Mouse (Mus musculus) left cerebral cortex, postnatal 10 days (tissue): ENCODE results near the gene Ifna14. TPM values are rescaled to one million over a fixed set of nuclear protein-coding genes. Genes with fewer than 3 reads are reported as not detected.
A peak's percentile ranks its signal among the peaks of the same experiment; 100 is the strongest.
"Not testable (repeated sequence)": the region's sequence is repeated elsewhere in the genome, so short reads cannot be mapped to it uniquely, and the experiment has no call there.

Source experiments
- DNase-seq, 2 experiments: peaks; one replicate each; pipeline ENCODE4 v3.0.0; 2021 to 2022; ENCODE audit warnings: low spot score in 2 of 2, mixed read lengths in 1 of 2; ENCODE audit errors: extremely low spot score in 1 of 2
- intact Hi-C: fragments of 180-260 bp; cut with DNase I; formaldehyde crosslinking; loops from one replicate; pipeline ENCODE4 v1.15.1; 2025
- total RNA-seq, 2 experiments: library from RNA; stranded (reverse); gene quantifications; 2 replicates each; pipeline ENCODE4 v1.2.3; 2021

Gene Ifna14
- not detected for total RNA-seq

- no peak for DNase-seq
- intact Hi-C loops: no loop called here
These were observed at the start of gene Ifna14 for GRCm38 (mm10) chr4:88571698-88572097. Gene Ifna14 (minus strand): TSS chr4:88571798.

GRCm38 (mm10) chr4:88603276-88603675 is 31.7 kb upstream of the Ifna14 start, which contains the start of gene Ifna12:
Gene Ifna12 (minus strand): TSS chr4:88603376.
- no peak for DNase-seq
- intact Hi-C loops: no loop called here

GRCm38 (mm10) chr4:88592285-88592684 is 20.7 kb upstream of the Ifna14 start, which contains the start of gene Ifna9:
Gene Ifna9 (minus strand): TSS chr4:88592385.
- no peak for DNase-seq
- intact Hi-C loops: no loop called here

GRCm38 (mm10) chr4:88561791-88562190 is 9.8 kb downstream of the Ifna14 start:
- no peak for DNase-seq
- intact Hi-C loops: no loop called here

GRCm38 (mm10) chr4:88558145-88558544 is 13.5 kb downstream of the Ifna14 start, which contains the start of gene Ifna15:
Gene Ifna15 (minus strand): TSS chr4:88558245.
- DNase-seq, intact Hi-C loops: not testable (repeated sequence)

GRCm38 (mm10) chr4:88550161-88550945 is 21.2 kb downstream of the Ifna14 start:
- intact Hi-C loops: no loop called here
- peak; percentile 40 to 76 for DNase-seq

GRCm38 (mm10) chr4:88547986-88548385 is 23.6 kb downstream of the Ifna14 start:
- intact Hi-C loops: loop anchor here (10.0 kb wide), 1 partner anchor 513 kb away; the partner anchor contains the start of gene Mllt3
- DNase-seq: no peak

GRCm38 (mm10) chr4:88543649-88544234 is 27.9 kb downstream of the Ifna14 start:
- intact Hi-C loops: loop anchor here (5.0 to 10.0 kb wide), 2 partner anchors 509 to 1176 kb away; partner anchors contain the start of gene Mllt3
- peak in 1 of 2 experiments; percentile 79 for DNase-seq

- no peak for DNase-seq
- intact Hi-C loops: no loop called here
These were observed 34.3 kb downstream of the Ifna14 start for GRCm38 (mm10) chr4:88537328-88537727.

GRCm38 (mm10) chr4:88536640-88537039 is 35.0 kb downstream of the Ifna14 start:
- DNase-seq: no peak
- intact Hi-C loops: no loop called here

GRCm38 (mm10) chr4:88535742-88536141 is 35.9 kb downstream of the Ifna14 start:
- intact Hi-C loops: no loop called here
- no peak for DNase-seq

- no peak for DNase-seq
- intact Hi-C loops: no loop called here
These were observed 36.7 kb downstream of the Ifna14 start for GRCm38 (mm10) chr4:88534903-88535302.

- intact Hi-C loops: no loop called here
- no peak for DNase-seq
These were observed 38.1 kb downstream of the Ifna14 start for GRCm38 (mm10) chr4:88533499-88533898.

- DNase-seq: no peak
- intact Hi-C loops: no loop called here
These were observed 40.7 kb downstream of the Ifna14 start for GRCm38 (mm10) chr4:88530892-88531291.

- DNase-seq: no peak
- intact Hi-C loops: no loop called here
These were observed 41.3 kb downstream of the Ifna14 start for GRCm38 (mm10) chr4:88530271-88530670.

GRCm38 (mm10) chr4:88526379-88527049 is 45.1 kb downstream of the Ifna14 start:
- no peak for DNase-seq
- intact Hi-C loops: no loop called here

- intact Hi-C loops: no loop called here
- DNase-seq: no peak
These were observed 46.2 kb downstream of the Ifna14 start for GRCm38 (mm10) chr4:88525393-88525792.

- peak in 1 of 2 experiments; percentile 20 for DNase-seq
- intact Hi-C loops: no loop called here
These were observed 48.4 kb downstream of the Ifna14 start for GRCm38 (mm10) chr4:88523241-88523640.

- intact Hi-C loops: no loop called here
- no peak for DNase-seq
These were observed 48.9 kb downstream of the Ifna14 start, which contains the start of gene Ifnb1 for GRCm38 (mm10) chr4:88522674-88523073. Gene Ifnb1 (minus strand): TSS chr4:88522774.
